Mouse (Mus musculus): ENCODE measurements at regions not wholly inside any gene's neighbourhood (a gene's known extent, or its start where the extent isn't known, plus 50 kb on each side); places are given as distances from the start of the nearest gene placed in this dataset.

GRCm38 (mm10) chr7:63811816-63812215 lies 104.8 kb upstream of the E030018B13Rik start:
- H3K36me3 ChIP-seq (ENCODE audit: control insufficient read depth, insufficient read depth, low read length): no peaks in the 10 kb centered on the region
- TF ChIP-seq POLR2A (IDR thresholded peaks at IDR 0.05; ENCODE audit: low read depth, low read length) (no peak), CTCF (IDR thresholded peaks at IDR 0.05; ENCODE audit: extremely low read depth, insufficient read length, insufficient replicate concordance, low read depth, low read length) (no peak)
- H3K4me1 ChIP-seq (ENCODE audit: control insufficient read depth, insufficient read depth, insufficient read length, low read length): peaks cover 6% of the 10 kb centered on the region
- WGBS: 91% methylated on average over 4 of the region's 4 CpGs
- no peak overlapping the region for H3K27ac ChIP-seq (ENCODE audit: insufficient read depth, low read depth, low read length)
- no peak overlapping the region for H3K4me3 ChIP-seq (ENCODE audit: low read depth, low read length)
- H3K27me3 ChIP-seq (ENCODE audit: control insufficient read depth, insufficient read depth, low read length): no peaks in the 10 kb centered on the region

- no peaks in the 10 kb centered on the region for H3K27me3 ChIP-seq (ENCODE audit: control insufficient read depth, insufficient read depth, low read length)
- WGBS: 87% methylated on average over 9 of the region's 9 CpGs
- no peak overlapping the region for H3K4me3 ChIP-seq (ENCODE audit: low read depth, low read length)
- no peak overlapping the region for H3K27ac ChIP-seq (ENCODE audit: insufficient read depth, low read depth, low read length)
- TF ChIP-seq POLR2A (IDR thresholded peaks at IDR 0.05; ENCODE audit: low read depth, low read length) (no peak), CTCF (IDR thresholded peaks at IDR 0.05; ENCODE audit: extremely low read depth, insufficient read length, insufficient replicate concordance, low read depth, low read length) (no peak)
- H3K4me1 ChIP-seq (ENCODE audit: control insufficient read depth, insufficient read depth, insufficient read length, low read length): peaks cover 10% of the 10 kb centered on the region
- no peaks in the 10 kb centered on the region for H3K36me3 ChIP-seq (ENCODE audit: control insufficient read depth, insufficient read depth, low read length)
Measured at GRCm38 (mm10) chr7:63815531-63815930, 101.1 kb upstream of the E030018B13Rik start.

- no peak for TF ChIP-seq POLR2A (IDR thresholded peaks at IDR 0.05; ENCODE audit: low read depth, low read length)
- no peak for TF ChIP-seq CTCF (IDR thresholded peaks at IDR 0.05; ENCODE audit: extremely low read depth, insufficient read length, insufficient replicate concordance, low read depth, low read length)
- Histone ChIP-seq H3K27me3 (ENCODE audit: control insufficient read depth, insufficient read depth, low read length) (no peaks in the 10 kb centered on the region), H3K27ac (ENCODE audit: insufficient read depth, low read depth, low read length) (peak overlapping the region; percentile 73), H3K4me3 (ENCODE audit: low read depth, low read length) (no peak overlapping the region), H3K36me3 (ENCODE audit: control insufficient read depth, insufficient read depth, low read length) (no peaks in the 10 kb centered on the region), H3K4me1 (ENCODE audit: control insufficient read depth, insufficient read depth, insufficient read length, low read length) (peaks cover 10% of the 10 kb centered on the region)
- 74% methylated on average over 10 of the region's 10 CpGs for WGBS
Measured at GRCm38 (mm10) chr7:63816056-63816941, 100.4 kb upstream of the E030018B13Rik start.

GRCm38 (mm10) chr7:63817476-63817875 lies 99.2 kb upstream of the E030018B13Rik start:
- TF ChIP-seq CTCF (IDR thresholded peaks at IDR 0.05; ENCODE audit: extremely low read depth, insufficient read length, insufficient replicate concordance, low read depth, low read length): no peak
- no peak for TF ChIP-seq POLR2A (IDR thresholded peaks at IDR 0.05; ENCODE audit: low read depth, low read length)
- Histone ChIP-seq H3K27me3 (ENCODE audit: control insufficient read depth, insufficient read depth, low read length) (no peaks in the 10 kb centered on the region), H3K4me1 (ENCODE audit: control insufficient read depth, insufficient read depth, insufficient read length, low read length) (peaks cover 15% of the 10 kb centered on the region), H3K27ac (ENCODE audit: insufficient read depth, low read depth, low read length) (no peak overlapping the region), H3K36me3 (ENCODE audit: control insufficient read depth, insufficient read depth, low read length) (no peaks in the 10 kb centered on the region), H3K4me3 (ENCODE audit: low read depth, low read length) (no peak overlapping the region)
- WGBS: 83% methylated on average over 1 of the region's 1 CpGs

GRCm38 (mm10) chr7:63818105-63818504 lies 98.6 kb upstream of the E030018B13Rik start:
- Histone ChIP-seq H3K36me3 (ENCODE audit: control insufficient read depth, insufficient read depth, low read length) (no peaks in the 10 kb centered on the region), H3K27me3 (ENCODE audit: control insufficient read depth, insufficient read depth, low read length) (no peaks in the 10 kb centered on the region), H3K27ac (ENCODE audit: insufficient read depth, low read depth, low read length) (no peak overlapping the region), H3K4me3 (ENCODE audit: low read depth, low read length) (no peak overlapping the region), H3K4me1 (ENCODE audit: control insufficient read depth, insufficient read depth, insufficient read length, low read length) (peaks cover 15% of the 10 kb centered on the region)
- 86% methylated on average over 3 of the region's 3 CpGs for WGBS
- no peak for TF ChIP-seq POLR2A (IDR thresholded peaks at IDR 0.05; ENCODE audit: low read depth, low read length)
- TF ChIP-seq CTCF (IDR thresholded peaks at IDR 0.05; ENCODE audit: extremely low read depth, insufficient read length, insufficient replicate concordance, low read depth, low read length): no peak

GRCm38 (mm10) chr7:63820286-63820685 lies 96.4 kb upstream of the E030018B13Rik start:
- no peaks in the 10 kb centered on the region for H3K36me3 ChIP-seq (ENCODE audit: control insufficient read depth, insufficient read depth, low read length)
- H3K27me3 ChIP-seq (ENCODE audit: control insufficient read depth, insufficient read depth, low read length): no peaks in the 10 kb centered on the region
- peaks cover 15% of the 10 kb centered on the region for H3K4me1 ChIP-seq (ENCODE audit: control insufficient read depth, insufficient read depth, insufficient read length, low read length)
- no peak for TF ChIP-seq POLR2A (IDR thresholded peaks at IDR 0.05; ENCODE audit: low read depth, low read length)
- TF ChIP-seq CTCF (IDR thresholded peaks at IDR 0.05; ENCODE audit: extremely low read depth, insufficient read length, insufficient replicate concordance, low read depth, low read length): no peak
- 49% methylated on average over 1 of the region's 1 CpGs for WGBS
- H3K27ac ChIP-seq (ENCODE audit: insufficient read depth, low read depth, low read length): no peak overlapping the region
- H3K4me3 ChIP-seq (ENCODE audit: low read depth, low read length): no peak overlapping the region

GRCm38 (mm10) chr7:63822001-63822400 lies 94.7 kb upstream of the E030018B13Rik start:
- no peaks in the 10 kb centered on the region for H3K36me3 ChIP-seq (ENCODE audit: control insufficient read depth, insufficient read depth, low read length)
- H3K4me1 ChIP-seq (ENCODE audit: control insufficient read depth, insufficient read depth, insufficient read length, low read length): peaks cover 8% of the 10 kb centered on the region; the same call in 1 of the 2 replicates
- no peak for TF ChIP-seq POLR2A (IDR thresholded peaks at IDR 0.05; ENCODE audit: low read depth, low read length)
- no peak for TF ChIP-seq CTCF (IDR thresholded peaks at IDR 0.05; ENCODE audit: extremely low read depth, insufficient read length, insufficient replicate concordance, low read depth, low read length)
- no peak overlapping the region for H3K4me3 ChIP-seq (ENCODE audit: low read depth, low read length)
- H3K27ac ChIP-seq (ENCODE audit: insufficient read depth, low read depth, low read length): no peak overlapping the region
- 30% methylated on average over 2 of the region's 2 CpGs for WGBS
- no peaks in the 10 kb centered on the region for H3K27me3 ChIP-seq (ENCODE audit: control insufficient read depth, insufficient read depth, low read length)

All from small intestine, adult 2 months (tissue).